Mouse (Mus musculus): ENCODE data around the gene Pip5kl1. TPM values are rescaled to one million over a fixed set of nuclear protein-coding genes. Genes with fewer than 3 reads are reported as not detected.

Pip5kl1 gene
- polyA plus RNA-seq, 1 experiment from 2014 or later: not detected

GRCm38 (mm10) chr2:32586871-32587351 is 12.3 kb downstream of the Pip5kl1 start, which contains the start of gene St6galnac4:
TSS of gene St6galnac4 (plus strand) at chr2:32587095.
- Histone ChIP-seq H3K9ac (ENCODE audit: low read depth, low read length) (peak within 1 kb of the TSS; percentile 60), H3K27ac (ENCODE audit: low read length) (0 out of 2 replicates have a peak within 1 kb of the TSS, but pooled peaks have one; percentile 19), H3K4me3 (ENCODE audit: low read depth, low read length) (peak within 1 kb of the TSS; percentile 66), H3K4me1 (ENCODE audit: control insufficient read depth, low read depth, low read length) (peaks cover 24% of the 10 kb centered on the region), H3K4me2 (ENCODE audit: low read depth, low read length) (peak within 1 kb of the TSS; percentile 75), H3K9me3 (replicated peaks; ENCODE audit: control insufficient read depth, low read length) (no peaks in the 10 kb centered on the region), H3K36me3 (ENCODE audit: control insufficient read depth, insufficient read depth) (no peaks in the 10 kb centered on the region), H3K27me3 (ENCODE audit: control insufficient read depth, insufficient read depth, low read depth, low read length) (no peaks in the 10 kb centered on the region)
- WGBS (ENCODE audit: insufficient replicate concordance): 0% methylated on average over 38 of the region's 38 CpGs
- ATAC-seq (ENCODE audit: low read depth): peak; percentile 85

- H3K4me3 ChIP-seq (ENCODE audit: low read depth, low read length): peak overlapping the region; percentile 66
- H3K4me1 ChIP-seq (ENCODE audit: control insufficient read depth, low read depth, low read length): peaks cover 23% of the 10 kb centered on the region
- ATAC-seq (ENCODE audit: low read depth): no peak
- H3K4me2 ChIP-seq (ENCODE audit: low read depth, low read length): peak overlapping the region; percentile 75
- H3K27me3 ChIP-seq (ENCODE audit: control insufficient read depth, insufficient read depth, low read depth, low read length): no peaks in the 10 kb centered on the region
- 0 out of 2 replicates have a peak overlapping the region, but pooled peaks have one; percentile 19 for H3K27ac ChIP-seq (ENCODE audit: low read length)
- no peaks in the 10 kb centered on the region for H3K36me3 ChIP-seq (ENCODE audit: control insufficient read depth, insufficient read depth)
- WGBS (ENCODE audit: insufficient replicate concordance): 11% methylated on average over 9 of the region's 9 CpGs
- no peaks in the 10 kb centered on the region for H3K9me3 ChIP-seq (replicated peaks; ENCODE audit: control insufficient read depth, low read length)
- H3K9ac ChIP-seq (ENCODE audit: low read depth, low read length): peak overlapping the region; percentile 60
Observed at GRCm38 (mm10) chr2:32587731-32588321, 13.2 kb downstream of the Pip5kl1 start.

GRCm38 (mm10) chr2:32589213-32589795 is 14.7 kb downstream of the Pip5kl1 start:
- H3K36me3 ChIP-seq (ENCODE audit: control insufficient read depth, insufficient read depth): no peaks in the 10 kb centered on the region
- no peak overlapping the region for H3K27ac ChIP-seq (ENCODE audit: low read length)
- 70% methylated on average over 11 of the region's 11 CpGs for WGBS (ENCODE audit: insufficient replicate concordance)
- H3K27me3 ChIP-seq (ENCODE audit: control insufficient read depth, insufficient read depth, low read depth, low read length): no peaks in the 10 kb centered on the region
- H3K9me3 ChIP-seq (replicated peaks; ENCODE audit: control insufficient read depth, low read length): no peaks in the 10 kb centered on the region
- H3K4me2 ChIP-seq (ENCODE audit: low read depth, low read length): no peak overlapping the region
- ATAC-seq (ENCODE audit: low read depth): no peak
- H3K4me1 ChIP-seq (ENCODE audit: control insufficient read depth, low read depth, low read length): peaks cover 18% of the 10 kb centered on the region
- no peak overlapping the region for H3K4me3 ChIP-seq (ENCODE audit: low read depth, low read length)
- no peak overlapping the region for H3K9ac ChIP-seq (ENCODE audit: low read depth, low read length)

GRCm38 (mm10) chr2:32590224-32590623 is 15.6 kb downstream of the Pip5kl1 start:
- ATAC-seq (ENCODE audit: low read depth): no peak
- Histone ChIP-seq H3K4me3 (ENCODE audit: low read depth, low read length) (no peak overlapping the region), H3K9ac (ENCODE audit: low read depth, low read length) (no peak overlapping the region), H3K27ac (ENCODE audit: low read length) (no peak overlapping the region), H3K27me3 (ENCODE audit: control insufficient read depth, insufficient read depth, low read depth, low read length) (no peaks in the 10 kb centered on the region), H3K36me3 (ENCODE audit: control insufficient read depth, insufficient read depth) (no peaks in the 10 kb centered on the region), H3K4me2 (ENCODE audit: low read depth, low read length) (no peak overlapping the region), H3K4me1 (ENCODE audit: control insufficient read depth, low read depth, low read length) (peaks cover 18% of the 10 kb centered on the region), H3K9me3 (replicated peaks; ENCODE audit: control insufficient read depth, low read length) (no peaks in the 10 kb centered on the region)
- 67% methylated on average over 10 of the region's 10 CpGs for WGBS (ENCODE audit: insufficient replicate concordance)

GRCm38 (mm10) chr2:32591249-32591648 is 16.7 kb downstream of the Pip5kl1 start:
- Histone ChIP-seq H3K4me2 (ENCODE audit: low read depth, low read length) (no peak overlapping the region), H3K9ac (ENCODE audit: low read depth, low read length) (no peak overlapping the region), H3K27me3 (ENCODE audit: control insufficient read depth, insufficient read depth, low read depth, low read length) (no peaks in the 10 kb centered on the region), H3K36me3 (ENCODE audit: control insufficient read depth, insufficient read depth) (no peaks in the 10 kb centered on the region), H3K9me3 (replicated peaks; ENCODE audit: control insufficient read depth, low read length) (no peaks in the 10 kb centered on the region), H3K4me1 (ENCODE audit: control insufficient read depth, low read depth, low read length) (peaks cover 18% of the 10 kb centered on the region), H3K27ac (ENCODE audit: low read length) (no peak overlapping the region), H3K4me3 (ENCODE audit: low read depth, low read length) (no peak overlapping the region)
- WGBS (ENCODE audit: insufficient replicate concordance): 72% methylated on average over 6 of the region's 6 CpGs
- no peak for ATAC-seq (ENCODE audit: low read depth)

- Histone ChIP-seq H3K9me3 (replicated peaks; ENCODE audit: control insufficient read depth, low read length) (no peaks in the 10 kb centered on the region), H3K36me3 (ENCODE audit: control insufficient read depth, insufficient read depth) (no peaks in the 10 kb centered on the region), H3K4me1 (ENCODE audit: control insufficient read depth, low read depth, low read length) (peaks cover 6% of the 10 kb centered on the region), H3K9ac (ENCODE audit: low read depth, low read length) (no peak overlapping the region), H3K27ac (ENCODE audit: low read length) (no peak overlapping the region), H3K27me3 (ENCODE audit: control insufficient read depth, insufficient read depth, low read depth, low read length) (no peaks in the 10 kb centered on the region), H3K4me2 (ENCODE audit: low read depth, low read length) (no peak overlapping the region), H3K4me3 (ENCODE audit: low read depth, low read length) (no peak overlapping the region)
- WGBS (ENCODE audit: insufficient replicate concordance): 89% methylated on average over 13 of the region's 13 CpGs
- no peak for ATAC-seq (ENCODE audit: low read depth)
Observed at GRCm38 (mm10) chr2:32596725-32597124, 22.1 kb downstream of the Pip5kl1 start.

- Histone ChIP-seq H3K4me1 (ENCODE audit: control insufficient read depth, low read depth, low read length) (peaks cover 12% of the 10 kb centered on the region), H3K36me3 (ENCODE audit: control insufficient read depth, insufficient read depth) (no peaks in the 10 kb centered on the region), H3K9ac (ENCODE audit: low read depth, low read length) (no peak overlapping the region), H3K9me3 (replicated peaks; ENCODE audit: control insufficient read depth, low read length) (no peaks in the 10 kb centered on the region), H3K27ac (ENCODE audit: low read length) (no peak overlapping the region), H3K4me3 (ENCODE audit: low read depth, low read length) (no peak overlapping the region), H3K27me3 (ENCODE audit: control insufficient read depth, insufficient read depth, low read depth, low read length) (no peaks in the 10 kb centered on the region), H3K4me2 (ENCODE audit: low read depth, low read length) (no peak overlapping the region)
- no peak for ATAC-seq (ENCODE audit: low read depth)
- WGBS (ENCODE audit: insufficient replicate concordance): 83% methylated on average over 5 of the region's 5 CpGs
Observed at GRCm38 (mm10) chr2:32597248-32597647, 22.7 kb downstream of the Pip5kl1 start.

GRCm38 (mm10) chr2:32597699-32598098 is 23.1 kb downstream of the Pip5kl1 start:
- no peak for ATAC-seq (ENCODE audit: low read depth)
- no peak overlapping the region for H3K4me2 ChIP-seq (ENCODE audit: low read depth, low read length)
- no peaks in the 10 kb centered on the region for H3K27me3 ChIP-seq (ENCODE audit: control insufficient read depth, insufficient read depth, low read depth, low read length)
- H3K27ac ChIP-seq (ENCODE audit: low read length): no peak overlapping the region
- no peak overlapping the region for H3K4me3 ChIP-seq (ENCODE audit: low read depth, low read length)
- H3K36me3 ChIP-seq (ENCODE audit: control insufficient read depth, insufficient read depth): no peaks in the 10 kb centered on the region
- 82% methylated on average over 5 of the region's 5 CpGs for WGBS (ENCODE audit: insufficient replicate concordance)
- peaks cover 16% of the 10 kb centered on the region for H3K4me1 ChIP-seq (ENCODE audit: control insufficient read depth, low read depth, low read length)
- H3K9me3 ChIP-seq (replicated peaks; ENCODE audit: control insufficient read depth, low read length): no peaks in the 10 kb centered on the region
- no peak overlapping the region for H3K9ac ChIP-seq (ENCODE audit: low read depth, low read length)

GRCm38 (mm10) chr2:32598506-32598905 is 23.9 kb downstream of the Pip5kl1 start:
- H3K9ac ChIP-seq (ENCODE audit: low read depth, low read length): no peak overlapping the region
- ATAC-seq (ENCODE audit: low read depth): no peak
- WGBS (ENCODE audit: insufficient replicate concordance): 84% methylated on average over 8 of the region's 8 CpGs

More at GRCm38 (mm10) chr2:32598506-32598905, 23.9 kb downstream of the Pip5kl1 start:
- H3K36me3 ChIP-seq (ENCODE audit: control insufficient read depth, insufficient read depth): no peaks in the 10 kb centered on the region
- H3K9me3 ChIP-seq (replicated peaks; ENCODE audit: control insufficient read depth, low read length): no peaks in the 10 kb centered on the region
- no peak overlapping the region for H3K4me2 ChIP-seq (ENCODE audit: low read depth, low read length)
- H3K4me1 ChIP-seq (ENCODE audit: control insufficient read depth, low read depth, low read length): peaks cover 16% of the 10 kb centered on the region
- no peaks in the 10 kb centered on the region for H3K27me3 ChIP-seq (ENCODE audit: control insufficient read depth, insufficient read depth, low read depth, low read length)
- H3K4me3 ChIP-seq (ENCODE audit: low read depth, low read length): no peak overlapping the region
- H3K27ac ChIP-seq (ENCODE audit: low read length): no peak overlapping the region

All from liver, embryonic 16.5 days (tissue).